Mouse (Mus musculus) hindbrain, embryonic 11.5 days (tissue): ENCODE measurements at regions not wholly inside any gene's neighbourhood (a gene's known extent, or its start where the extent isn't known, plus 50 kb on each side); places are given as distances from the start of the nearest gene placed in this dataset.
A peak's percentile ranks its signal among the peaks of the same experiment; 100 is the strongest.

Experiments
- ATAC-seq: fragments of 200-750 bp; cut with Nextera tagmentation; 2 replicates; pipeline ENCODE4 v1.8.0; 2017; ENCODE audit warnings: mild to moderate bottlenecking, moderate TSS enrichment, moderate library complexity; ENCODE audit not compliant: low FRiP score
- DNase-seq: peaks from one replicate; pipeline ENCODE4 v3.0.0-alpha.2; 2015; ENCODE audit warnings: low spot score
- H3K27ac ChIP-seq: fragments of 300-500 bp; sonication (generic); 2 replicates; pipeline ENCODE4 v1.5.1; 2014; ENCODE audit warnings: mild to moderate bottlenecking, low read depth, low read length
- H3K27me3 ChIP-seq: fragments of 300-500 bp; sonication (generic); 2 replicates; pipeline ENCODE4 v1.6.1; 2014; ENCODE audit warnings: mild to moderate bottlenecking, low read length, moderate library complexity, mixed read lengths; ENCODE audit not compliant: control insufficient read depth, insufficient read depth
- H3K36me3 ChIP-seq: fragments of 300-500 bp; sonication (generic); 2 replicates; pipeline ENCODE4 v1.6.1; 2014; ENCODE audit warnings: mild to moderate bottlenecking, low read length, moderate library complexity, mixed read lengths; ENCODE audit not compliant: control insufficient read depth, insufficient read depth
- H3K4me1 ChIP-seq: fragments of 300-500 bp; sonication (generic); replicated peaks from 2 replicates; pipeline ENCODE4 v1.6.1; 2014; ENCODE audit warnings: low read length, mixed read lengths; ENCODE audit not compliant: control insufficient read depth, insufficient read depth
- H3K4me2 ChIP-seq: fragments of 300-500 bp; sonication (generic); replicated peaks from 2 replicates; pipeline ENCODE4 v1.6.1; 2014; ENCODE audit warnings: mild to moderate bottlenecking, low read depth, low read length
- H3K4me3 ChIP-seq: fragments of 300-500 bp; sonication (generic); 2 replicates; pipeline ENCODE4 v1.5.1; 2014; ENCODE audit warnings: low read depth, low read length
- H3K9ac ChIP-seq: fragments of 300-500 bp; sonication (generic); 2 replicates; pipeline ENCODE4 v1.6.1; 2014; ENCODE audit warnings: low read depth, low read length
- H3K9me3 ChIP-seq: fragments of 300-500 bp; sonication (generic); 2 replicates; pipeline ENCODE4 v1.6.1; 2016; ENCODE audit warnings: low read length; ENCODE audit not compliant: control insufficient read depth
- WGBS: fragments of 180-500 bp; shearing (Covaris S2); extraction: QIAGEN DNeasy Blood & Tissue Kit; methylation state at CpG from one replicate; pipeline ENCODE4 v1.1.7; 2014; 5-methylcytosine and 5-hydroxymethylcytosine counted together

DNA sequence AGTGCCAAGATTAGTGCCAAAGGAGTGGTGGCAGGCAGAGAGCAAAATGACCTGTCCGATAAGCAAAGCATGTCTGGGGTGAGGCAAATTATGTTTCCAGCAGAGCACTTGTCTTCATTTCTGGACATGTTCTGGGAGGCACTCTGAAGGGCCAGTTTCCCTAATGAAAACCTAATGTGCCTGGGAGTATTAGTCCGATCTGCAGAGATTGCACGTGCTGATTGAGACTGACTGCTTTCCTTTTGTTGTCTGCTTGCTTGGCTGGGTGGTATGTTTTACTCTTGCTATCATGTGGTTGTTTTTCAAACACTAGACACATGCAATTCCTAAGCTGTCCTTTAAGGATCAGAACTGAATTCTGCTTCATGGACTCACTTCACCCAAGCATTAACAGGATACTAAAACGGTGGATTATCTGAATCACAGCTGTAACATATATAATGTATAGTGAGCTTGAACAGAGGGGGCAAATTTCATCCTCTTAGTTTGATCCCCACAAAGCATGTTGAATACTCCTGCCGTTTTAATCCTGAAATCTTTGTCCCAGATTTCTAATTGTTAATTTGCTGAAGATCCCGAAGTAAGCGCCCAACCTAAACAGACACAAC is 1589.8 kb downstream of the 4930444P10Rik start:
- no peak for ATAC-seq
- Histone ChIP-seq H3K4me3 (no peak overlapping the region), H3K9me3 (no peaks in the 10 kb centered on the region), H3K36me3 (no peaks in the 10 kb centered on the region), H3K27me3 (peaks cover 21% of the 10 kb centered on the region), H3K9ac (no peak overlapping the region), H3K4me1 (peaks cover 3% of the 10 kb centered on the region), H3K4me2 (no peak overlapping the region), H3K27ac (no peak overlapping the region)
- WGBS = 19% methylated on average over 7 of the region's 7 CpGs
- peak; percentile 35 for DNase-seq

DNA sequence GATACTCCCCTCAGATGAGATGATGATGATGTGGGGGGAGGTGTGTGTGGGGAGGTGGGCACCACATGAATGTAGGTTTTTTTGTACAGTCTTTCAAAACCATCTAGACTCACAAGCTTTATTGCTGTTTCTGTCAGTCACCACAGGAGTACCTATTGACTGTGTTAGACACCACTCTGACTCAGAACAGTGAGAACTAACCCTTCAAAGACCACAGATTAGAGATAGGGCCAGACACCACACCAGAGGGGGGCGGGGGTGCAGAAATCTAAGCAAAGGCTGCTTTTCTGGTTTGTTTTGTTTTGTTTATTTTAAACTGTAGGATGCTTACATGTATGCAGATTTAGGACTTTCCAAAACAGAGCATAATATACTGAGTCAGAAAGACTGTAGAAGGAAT is 1594.0 kb downstream of the 4930444P10Rik start:
- Histone ChIP-seq H3K27ac (no peak overlapping the region), H3K27me3 (peaks cover 6% of the 10 kb centered on the region), H3K4me1 (no peaks in the 10 kb centered on the region), H3K4me3 (no peak overlapping the region), H3K4me2 (no peak overlapping the region), H3K9me3 (no peaks in the 10 kb centered on the region), H3K36me3 (no peaks in the 10 kb centered on the region), H3K9ac (no peak overlapping the region)
- DNase-seq (no peak), ATAC-seq (no peak)
- 85% methylated on average over 1 of the region's 1 CpGs for WGBS

- no peak for DNase-seq
- no peak overlapping the region for H3K27ac ChIP-seq
- no peak overlapping the region for H3K4me3 ChIP-seq
- ATAC-seq = no peak
- H3K4me2 ChIP-seq = no peak overlapping the region
- no peaks in the 10 kb centered on the region for H3K9me3 ChIP-seq
- H3K4me1 ChIP-seq = no peaks in the 10 kb centered on the region
- H3K36me3 ChIP-seq = no peaks in the 10 kb centered on the region
- H3K9ac ChIP-seq = no peak overlapping the region
- 82% methylated on average over 3 of the region's 3 CpGs for WGBS
- H3K27me3 ChIP-seq = no peaks in the 10 kb centered on the region
Observed at GRCm38 (mm10) chr1:14490026-14490425, 1603.1 kb downstream of the 4930444P10Rik start.

GRCm38 (mm10) chr1:14487708-14488127 is 1605.4 kb downstream of the 4930444P10Rik start:
- WGBS = 54% methylated on average over 4 of the region's 4 CpGs

GRCm38 (mm10) chr1:14485746-14486145 is 1607.4 kb downstream of the 4930444P10Rik start:
- 39% methylated on average over 2 of the region's 2 CpGs for WGBS
- no peak overlapping the region for H3K4me3 ChIP-seq
- no peaks in the 10 kb centered on the region for H3K27me3 ChIP-seq
- no peak overlapping the region for H3K9ac ChIP-seq
- no peak overlapping the region for H3K27ac ChIP-seq
- no peaks in the 10 kb centered on the region for H3K36me3 ChIP-seq
- no peaks in the 10 kb centered on the region for H3K9me3 ChIP-seq
- no peak for DNase-seq
- no peak for ATAC-seq
- no peak overlapping the region for H3K4me2 ChIP-seq
- no peaks in the 10 kb centered on the region for H3K4me1 ChIP-seq

More at GRCm38 (mm10) chr1:14487708-14488127, 1605.4 kb downstream of the 4930444P10Rik start:
- ATAC-seq = no peak
- Histone ChIP-seq H3K27ac (no peak overlapping the region), H3K4me2 (no peak overlapping the region), H3K4me3 (no peak overlapping the region), H3K27me3 (no peaks in the 10 kb centered on the region), H3K36me3 (no peaks in the 10 kb centered on the region), H3K9ac (no peak overlapping the region), H3K4me1 (no peaks in the 10 kb centered on the region), H3K9me3 (no peaks in the 10 kb centered on the region)
- DNase-seq = no peak

- no peaks in the 10 kb centered on the region for H3K36me3 ChIP-seq
- WGBS = 89% methylated on average over 6 of the region's 6 CpGs
- H3K4me3 ChIP-seq = no peak overlapping the region
- no peaks in the 10 kb centered on the region for H3K9me3 ChIP-seq
- H3K27me3 ChIP-seq = no peaks in the 10 kb centered on the region
- H3K4me1 ChIP-seq = no peaks in the 10 kb centered on the region
- no peak overlapping the region for H3K9ac ChIP-seq
- DNase-seq (no peak), ATAC-seq (no peak)
- H3K27ac ChIP-seq = no peak overlapping the region
- no peak overlapping the region for H3K4me2 ChIP-seq
Observed at GRCm38 (mm10) chr1:14484121-14484916, 1608.8 kb downstream of the 4930444P10Rik start.

GRCm38 (mm10) chr1:14472294-14472693 is 1620.8 kb downstream of the 4930444P10Rik start:
- H3K36me3 ChIP-seq = no peaks in the 10 kb centered on the region
- H3K9me3 ChIP-seq = no peaks in the 10 kb centered on the region
- H3K27me3 ChIP-seq = no peaks in the 10 kb centered on the region
- no peak overlapping the region for H3K27ac ChIP-seq
- no peak overlapping the region for H3K9ac ChIP-seq
- H3K4me2 ChIP-seq = no peak overlapping the region
- H3K4me1 ChIP-seq = no peaks in the 10 kb centered on the region
- no peak for DNase-seq
- peak; percentile 56; the same call in 1 of the 2 replicates for ATAC-seq
- 28% methylated on average over 3 of the region's 3 CpGs for WGBS
- no peak overlapping the region for H3K4me3 ChIP-seq

DNA sequence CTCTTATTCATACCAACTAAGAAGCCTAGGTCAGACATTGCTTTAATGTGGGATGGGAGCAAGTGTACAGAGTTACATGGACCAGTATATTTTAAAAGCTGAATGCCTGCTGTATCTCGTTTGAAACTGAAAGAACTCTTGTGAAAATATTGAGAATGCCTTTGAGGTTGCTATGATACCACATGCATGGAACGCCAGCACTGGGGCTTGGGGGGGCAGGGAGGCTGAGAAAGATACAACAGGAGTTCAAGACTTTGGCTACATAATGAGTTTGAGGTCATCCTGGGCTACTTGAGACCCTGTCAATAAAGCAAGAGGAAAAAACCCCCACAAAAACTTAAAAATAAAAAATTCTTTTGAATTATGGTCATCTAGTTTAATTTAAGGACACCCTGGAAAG is 1621.6 kb downstream of the 4930444P10Rik start:
- Histone ChIP-seq H3K36me3 (no peaks in the 10 kb centered on the region), H3K4me2 (no peak overlapping the region), H3K9ac (no peak overlapping the region), H3K4me1 (no peaks in the 10 kb centered on the region), H3K27ac (no peak overlapping the region), H3K27me3 (no peaks in the 10 kb centered on the region), H3K9me3 (no peaks in the 10 kb centered on the region), H3K4me3 (no peak overlapping the region)
- 9% methylated on average over 2 of the region's 2 CpGs for WGBS
- peak; percentile 29; the same call in 1 of the 2 replicates for ATAC-seq
- DNase-seq = no peak
